Mouse (Mus musculus): ENCODE results near the gene Cd47.
A peak's percentile ranks its signal among the peaks of the same experiment; 100 is the strongest.

Cd47 gene

DNA sequence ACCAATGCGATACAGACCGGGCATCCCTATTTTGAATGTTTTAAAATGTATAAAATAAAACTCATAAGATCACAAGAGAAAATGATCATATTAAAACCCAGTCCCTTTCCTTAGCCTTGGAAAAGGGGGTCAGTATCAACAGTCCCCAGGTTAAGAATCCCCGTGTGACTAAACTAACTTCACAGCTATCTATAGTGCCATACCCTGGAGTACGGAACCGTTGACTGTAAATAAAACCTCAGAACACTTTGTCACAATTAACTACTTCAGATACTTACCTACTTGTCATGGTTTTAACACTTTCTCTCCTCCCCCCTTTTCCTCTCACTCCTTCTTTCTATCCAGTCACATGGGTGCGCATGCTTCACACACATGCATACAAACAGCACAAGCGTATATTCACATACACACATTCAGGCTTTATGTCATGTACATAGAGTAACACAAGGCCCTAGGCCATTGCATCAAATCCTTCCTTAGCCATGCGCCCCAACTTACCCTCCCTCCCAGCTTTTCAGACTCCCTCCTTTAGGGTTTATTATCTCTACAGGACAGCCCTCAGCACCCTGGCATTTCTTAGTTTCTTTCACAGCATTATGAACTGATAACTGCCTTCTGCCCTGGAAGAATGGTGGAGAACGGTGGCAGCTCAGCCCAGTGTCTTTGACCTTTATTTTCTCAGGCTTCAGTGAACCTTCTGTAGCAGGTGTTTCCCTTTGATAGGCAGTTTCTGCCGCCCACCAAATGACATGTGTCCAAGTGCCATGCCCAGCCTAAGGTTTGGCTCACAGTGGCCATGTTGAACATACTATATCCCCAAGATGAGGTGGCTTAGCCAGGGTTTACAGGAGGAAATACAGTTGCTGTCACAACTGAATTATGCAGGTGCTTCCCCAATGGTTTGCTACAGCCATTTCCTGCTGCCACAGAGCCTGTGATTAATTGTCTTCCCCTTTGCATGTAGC lies at the start of gene Cd47:
Gene Cd47, plus strand, starts transcription at position 937 of the 965 bp plus-strand sequence.
- DNase-seq, result peak in 1 of 2 experiments; percentile 26

DNA sequence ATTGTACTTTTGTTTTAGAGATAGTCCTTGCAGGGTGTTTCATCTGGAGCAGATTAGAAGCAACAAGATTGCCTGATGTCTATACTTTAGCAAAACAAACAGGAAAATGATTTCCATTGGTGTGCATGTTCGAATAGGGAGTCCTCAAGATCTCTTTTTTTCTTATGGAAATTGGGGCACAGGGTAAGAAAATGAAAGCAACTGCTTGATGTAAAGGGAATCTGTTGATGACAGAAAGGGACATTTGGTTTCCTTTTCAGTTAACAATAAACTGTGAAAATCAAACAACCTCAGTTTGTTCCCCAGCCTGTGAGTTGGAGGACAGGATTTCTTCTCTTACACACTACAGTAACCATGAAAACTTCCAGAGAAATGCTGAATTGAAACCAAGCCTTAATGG lies 47.4 kb upstream of the Cd47 start:
- no peak for DNase-seq

DNA sequence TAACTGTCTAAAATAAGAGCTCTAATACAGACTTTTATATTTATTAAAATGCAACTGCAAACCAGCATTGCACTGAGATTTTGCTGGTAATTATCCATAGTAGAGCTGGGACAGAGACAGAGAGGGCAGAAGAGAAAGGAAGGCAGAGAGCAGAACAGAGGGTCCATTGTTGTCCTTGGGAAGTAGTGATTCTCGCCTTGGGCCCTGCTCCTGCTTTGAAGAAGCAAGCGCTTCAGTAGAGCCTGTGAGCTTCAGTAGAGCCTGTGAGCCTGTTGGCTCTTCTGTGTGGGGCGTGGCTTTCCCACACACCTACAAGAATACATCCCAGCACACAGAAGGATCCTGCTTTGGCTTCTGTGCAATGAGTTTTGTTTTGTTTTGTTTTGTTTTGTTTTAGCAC lies 47.0 kb upstream of the Cd47 start:
- no peak for DNase-seq

DNA sequence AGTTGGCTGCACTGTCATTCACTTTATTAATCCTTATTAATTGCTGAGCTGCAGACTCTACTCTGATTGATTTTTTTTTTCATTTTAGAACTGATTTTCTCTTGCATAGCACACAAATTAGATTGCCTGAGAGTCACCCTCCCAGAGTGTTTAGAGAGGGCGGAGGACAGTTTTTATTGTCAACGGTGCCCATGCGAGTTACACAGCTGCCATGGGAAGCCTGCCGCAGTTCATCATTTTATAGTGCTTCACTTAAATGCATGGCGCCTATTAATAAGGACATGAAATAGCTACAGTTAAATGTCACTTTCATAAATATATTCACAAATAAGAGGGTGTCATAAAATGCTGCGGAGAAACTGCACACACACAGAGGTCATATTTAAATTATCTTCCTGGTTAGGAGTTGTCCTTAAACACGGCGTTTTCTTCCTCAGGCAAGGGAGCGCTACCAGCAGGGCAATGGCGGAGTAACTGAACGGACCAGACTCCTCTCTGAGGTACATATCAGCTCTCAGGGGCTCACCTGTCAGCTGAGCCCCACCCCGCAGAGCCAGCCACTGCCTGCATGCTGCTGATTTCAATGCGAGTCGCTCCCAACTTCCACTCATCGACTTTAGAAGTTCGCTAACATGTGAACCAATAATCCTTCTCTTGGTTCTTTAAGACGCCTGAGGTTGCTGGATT lies 39.7 kb upstream of the Cd47 start:
- no peak for DNase-seq

DNA sequence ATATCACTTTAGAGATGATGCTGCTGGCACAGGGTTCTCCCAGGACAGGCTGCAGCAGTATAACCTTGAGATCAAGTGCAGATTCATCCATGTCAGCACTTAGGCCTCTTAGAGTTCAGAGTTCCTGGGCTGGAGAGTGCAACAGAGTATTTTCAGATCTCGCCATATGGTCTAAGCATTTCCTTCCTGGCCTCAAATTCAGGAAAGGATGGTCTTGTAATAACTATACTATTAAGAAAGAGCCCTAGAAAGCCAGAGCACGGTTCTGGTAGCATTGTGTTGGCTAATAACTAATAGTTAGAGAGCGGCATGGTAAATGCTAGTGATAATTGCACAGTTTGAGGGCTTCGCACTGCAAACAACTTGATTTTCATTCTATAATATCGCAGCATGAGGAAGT lies 38.4 kb upstream of the Cd47 start:
- DNase-seq, result no peak

DNA sequence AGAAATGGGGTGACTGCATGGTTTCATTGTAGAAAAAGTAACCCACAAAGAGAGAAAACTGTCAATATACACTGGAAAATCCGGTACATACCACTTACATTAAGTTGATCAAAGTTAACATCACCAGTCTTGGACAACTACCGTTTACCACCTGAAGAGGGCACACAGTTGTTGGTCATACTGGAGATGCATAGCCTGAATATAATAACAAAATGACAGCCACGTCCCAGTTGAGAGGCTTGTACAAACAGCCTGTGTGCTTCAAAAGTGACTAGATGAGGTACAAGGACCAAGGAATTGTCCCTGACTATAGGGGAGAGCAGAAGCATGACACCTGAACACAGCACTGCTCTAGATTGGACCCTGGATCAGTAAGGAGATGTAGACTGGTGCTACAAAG lies 34.0 kb upstream of the Cd47 start:
- peak in 1 of 2 experiments; percentile 49 for DNase-seq

DNA sequence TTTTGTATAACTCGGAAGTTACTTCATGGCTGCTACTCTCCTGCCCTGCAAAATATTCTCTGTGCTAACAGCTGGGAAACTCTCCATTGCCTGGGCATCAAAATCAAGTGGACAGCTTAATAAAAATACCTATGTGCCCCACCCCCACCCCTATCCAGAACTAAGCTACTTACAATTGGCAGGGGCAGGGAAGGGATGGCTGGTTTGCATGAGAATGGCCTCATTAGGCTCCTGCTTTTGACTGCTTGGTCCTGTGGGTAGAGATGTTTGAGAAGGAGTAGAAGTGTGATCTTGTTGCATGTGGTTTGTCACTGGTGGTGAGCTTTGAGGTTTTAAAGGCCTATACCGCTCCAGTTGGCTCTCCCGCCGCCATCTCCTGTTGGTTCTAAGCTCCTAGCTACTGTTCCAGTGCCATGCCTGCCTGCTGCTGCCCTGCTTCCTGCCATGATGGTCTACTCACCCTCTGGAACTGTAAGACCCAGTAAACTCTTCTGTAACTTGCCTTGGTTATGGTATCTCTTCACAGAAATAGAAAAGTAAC lies 31.8 kb upstream of the Cd47 start:
- DNase-seq, result no peak

DNA sequence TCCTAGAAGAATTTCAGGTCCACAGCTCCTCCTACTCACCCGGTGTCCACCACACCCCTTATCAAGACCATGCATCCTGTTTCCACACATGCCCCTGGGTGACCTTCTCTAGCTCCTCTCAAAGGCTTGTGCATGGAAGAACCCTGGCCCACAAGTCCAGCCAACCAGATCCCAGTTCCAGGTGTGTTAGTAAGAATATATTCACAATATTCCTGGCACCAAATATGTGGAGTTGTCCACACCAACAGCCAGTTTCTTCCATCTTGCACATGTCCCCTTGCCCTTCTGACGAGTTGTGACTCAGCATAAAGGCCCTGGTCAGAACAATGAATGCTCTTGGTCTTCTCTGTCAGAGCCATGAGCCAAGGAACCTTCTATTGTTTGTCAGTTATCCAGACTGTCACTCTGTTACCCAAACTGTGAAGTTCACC lies 30.5 kb upstream of the Cd47 start:
- no peak for DNase-seq

DNA sequence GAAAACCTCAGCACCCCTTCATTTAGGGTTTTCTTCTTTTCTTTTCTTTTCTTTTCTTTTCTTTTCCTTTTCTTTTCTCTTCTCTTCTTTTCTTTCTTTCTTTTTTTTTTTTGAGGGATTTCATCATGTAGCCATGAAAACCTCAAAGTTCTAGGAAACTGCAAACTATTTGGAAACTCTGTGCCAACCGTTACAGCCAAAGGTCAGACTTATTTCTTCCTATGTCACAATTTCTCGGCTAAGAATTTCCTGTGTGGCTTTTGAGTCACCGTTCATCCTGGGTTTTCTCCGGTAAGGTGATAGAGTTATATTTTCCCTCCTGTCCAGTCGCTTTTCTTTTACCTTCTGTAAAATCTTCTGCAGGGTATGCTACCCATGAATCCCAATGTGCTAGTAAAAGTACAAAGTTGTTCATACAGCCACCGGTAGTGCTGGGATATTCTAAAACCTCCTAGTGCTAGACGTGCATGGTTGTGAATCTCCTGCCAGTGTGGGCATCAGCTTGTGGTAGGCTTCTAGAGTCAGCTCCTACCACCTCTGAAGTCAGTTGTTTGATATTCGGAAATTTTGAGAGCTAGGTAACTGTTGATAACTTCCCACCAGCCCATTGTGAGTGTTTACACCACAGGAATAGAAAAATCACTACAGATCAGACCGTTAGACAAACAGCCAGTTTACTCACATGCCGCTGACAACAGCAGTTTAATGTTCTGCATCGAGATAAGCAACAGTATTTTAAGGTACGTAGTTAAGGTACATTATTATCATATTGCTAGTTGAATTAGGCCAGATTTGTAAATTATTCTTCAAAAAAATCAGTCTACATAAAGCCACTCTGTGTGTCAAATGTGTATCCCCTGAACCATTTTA lies 29.8 kb upstream of the Cd47 start:
- no peak for DNase-seq

DNA sequence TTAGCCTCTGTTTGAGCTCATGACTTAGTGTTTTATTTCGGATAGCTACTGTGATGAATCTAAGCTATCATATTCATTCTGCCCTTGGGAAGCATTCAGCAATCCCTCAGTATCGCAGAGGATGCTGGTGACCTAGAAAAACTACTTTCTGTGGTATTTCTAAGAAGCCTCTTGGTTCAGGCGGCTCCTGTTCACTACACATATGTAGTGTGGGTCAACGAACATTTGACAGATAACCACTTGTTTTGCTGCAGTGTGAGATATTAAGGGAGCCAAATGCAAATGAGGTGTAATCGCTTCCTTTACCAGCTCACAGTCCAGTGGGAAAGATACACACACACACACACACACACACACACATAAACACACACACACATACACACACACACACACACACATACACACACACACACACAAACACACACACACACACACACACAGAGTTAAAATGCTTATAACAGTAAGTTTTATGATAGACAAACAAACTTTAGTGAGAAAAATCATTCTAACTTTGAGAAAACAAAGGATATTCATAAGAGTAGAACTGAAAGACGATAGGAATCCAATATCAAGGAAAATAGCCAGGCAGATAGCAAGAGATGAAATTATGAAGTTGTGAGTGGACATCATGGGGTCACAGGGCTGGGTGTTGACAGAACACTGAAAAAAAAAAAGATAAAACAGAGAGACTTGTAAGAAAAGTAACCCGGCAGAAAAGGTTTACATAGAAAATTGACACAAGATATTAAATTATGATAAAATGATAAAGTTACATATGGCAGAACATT lies 28.5 kb upstream of the Cd47 start:
- no peak for DNase-seq

DNA sequence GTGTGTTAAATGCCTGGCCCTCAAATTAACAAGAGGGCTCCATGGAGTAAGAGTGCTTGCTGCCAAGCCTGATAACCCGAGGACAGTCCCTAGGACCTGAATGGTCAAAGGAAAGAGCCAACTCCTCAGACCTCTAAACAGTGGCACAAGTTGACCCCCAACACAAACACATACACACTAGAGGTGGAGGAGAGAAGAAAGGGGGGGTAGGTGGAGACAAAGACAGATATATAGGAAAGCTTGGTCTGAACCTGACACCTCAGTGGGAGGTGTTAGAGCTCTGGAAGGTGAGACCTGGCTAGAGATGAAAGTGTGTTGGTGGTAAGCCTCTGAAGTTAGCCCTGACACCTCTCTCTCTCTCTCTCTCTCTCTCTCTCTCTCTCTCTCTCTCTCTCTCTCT lies 27.8 kb upstream of the Cd47 start:
- no peak for DNase-seq

DNA sequence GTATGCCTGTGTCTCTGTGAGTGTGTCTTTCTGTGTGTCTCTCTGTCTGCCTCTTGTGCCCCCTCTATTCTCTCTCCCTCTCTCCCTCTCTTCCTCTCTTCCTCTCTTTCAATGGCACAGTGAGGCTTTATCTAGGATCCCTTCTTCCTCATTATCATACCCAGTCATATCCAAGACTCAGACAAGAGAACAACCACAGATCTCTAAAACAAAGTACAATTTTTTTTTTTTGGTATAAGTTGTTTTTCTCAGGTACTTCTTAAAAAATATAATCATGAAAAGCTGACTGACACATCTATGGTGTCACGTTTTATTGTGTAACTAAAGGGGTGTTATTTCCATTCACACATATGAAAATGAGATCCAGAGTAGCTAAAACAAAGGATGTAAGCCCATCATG lies 27.3 kb upstream of the Cd47 start:
- DNase-seq, result no peak

DNA sequence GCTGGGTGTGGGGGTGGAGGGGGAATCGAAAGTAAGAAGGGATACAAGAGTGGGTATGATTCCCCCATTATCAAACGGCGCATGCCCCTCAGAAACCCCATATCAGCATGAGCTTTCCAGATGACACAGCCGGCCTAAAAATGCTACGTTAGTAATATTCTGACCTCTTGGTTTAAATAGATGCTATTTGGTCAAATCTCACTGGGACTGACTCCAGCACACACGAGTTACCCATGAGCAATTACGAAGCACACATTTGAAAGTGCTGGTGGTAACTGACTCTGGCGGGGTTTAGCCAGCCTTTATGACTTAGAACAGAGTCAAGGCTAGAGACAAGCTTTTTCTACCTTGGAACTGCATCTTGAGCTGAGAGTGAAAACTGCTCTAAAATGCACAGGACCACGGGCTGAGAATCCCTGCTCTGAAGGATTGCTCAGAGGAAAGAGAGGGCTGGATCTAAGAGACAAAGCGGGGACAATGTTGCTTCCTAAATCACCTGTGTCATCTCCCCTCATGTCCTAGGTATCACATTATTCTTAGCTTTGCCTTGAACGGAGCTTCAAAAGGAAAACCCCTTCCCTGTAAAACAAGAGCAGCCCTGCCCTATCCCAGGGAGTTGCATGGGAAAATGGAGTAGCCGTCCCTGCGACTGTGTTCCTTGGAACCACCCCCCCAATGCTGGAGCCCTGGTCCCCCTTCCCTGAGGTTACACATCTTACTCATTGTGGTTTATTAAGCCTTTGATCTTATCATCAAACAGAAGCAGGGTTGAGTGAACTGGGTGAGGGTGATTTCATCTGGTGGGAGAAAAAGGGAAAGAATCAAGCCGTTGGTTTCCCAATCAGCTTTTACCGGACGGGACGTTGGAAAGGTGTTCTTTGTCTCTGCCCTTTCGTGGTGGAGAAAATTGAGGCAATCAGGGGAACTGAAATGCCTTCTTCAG lies 26.0 kb upstream of the Cd47 start:
- DNase-seq, result no peak

DNA sequence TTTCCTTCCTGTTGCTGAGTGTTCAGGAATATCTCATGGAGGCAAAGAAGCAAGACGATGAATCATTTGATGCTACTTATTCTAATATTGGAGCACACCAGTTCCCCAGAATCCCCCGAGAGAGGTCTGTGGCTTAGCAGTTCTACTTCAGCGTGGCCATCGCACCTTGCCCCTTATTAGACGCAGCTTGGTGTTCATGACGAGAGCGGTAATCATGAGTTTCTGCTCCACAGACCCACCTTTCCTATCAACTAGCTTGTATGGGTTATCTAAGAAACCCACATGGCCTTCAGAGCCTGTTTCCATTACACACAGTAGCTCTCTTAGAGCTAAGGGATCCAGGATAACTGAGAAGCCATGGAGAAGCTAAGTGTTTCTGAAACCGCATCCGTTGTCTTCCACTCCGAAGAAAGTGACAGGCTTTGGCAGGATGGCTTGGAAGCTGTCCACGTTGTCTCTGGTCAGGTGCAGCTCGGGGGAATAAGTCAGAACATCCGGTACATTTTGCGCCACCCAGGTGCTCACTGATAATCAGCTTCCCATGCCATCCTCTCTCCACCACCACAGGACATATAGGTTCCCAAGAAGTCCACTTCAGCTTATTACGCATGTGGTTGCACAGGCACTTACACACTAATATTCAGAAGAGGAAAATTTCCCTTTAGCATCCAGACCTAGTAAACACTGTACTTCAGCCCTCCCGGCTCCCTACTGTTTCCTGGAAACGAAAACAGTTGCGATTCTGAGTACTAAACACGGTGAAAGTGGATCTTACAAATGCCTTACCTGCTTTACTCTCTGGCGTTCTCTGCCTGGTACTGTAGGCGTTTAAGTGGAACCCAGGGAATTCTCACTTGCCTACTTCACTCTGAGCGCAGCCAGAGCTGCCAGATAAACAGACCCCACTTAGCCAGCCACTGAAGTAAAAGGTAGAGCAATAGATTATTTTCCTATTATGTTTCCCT lies 25.0 kb upstream of the Cd47 start:
- DNase-seq, result no peak

DNA sequence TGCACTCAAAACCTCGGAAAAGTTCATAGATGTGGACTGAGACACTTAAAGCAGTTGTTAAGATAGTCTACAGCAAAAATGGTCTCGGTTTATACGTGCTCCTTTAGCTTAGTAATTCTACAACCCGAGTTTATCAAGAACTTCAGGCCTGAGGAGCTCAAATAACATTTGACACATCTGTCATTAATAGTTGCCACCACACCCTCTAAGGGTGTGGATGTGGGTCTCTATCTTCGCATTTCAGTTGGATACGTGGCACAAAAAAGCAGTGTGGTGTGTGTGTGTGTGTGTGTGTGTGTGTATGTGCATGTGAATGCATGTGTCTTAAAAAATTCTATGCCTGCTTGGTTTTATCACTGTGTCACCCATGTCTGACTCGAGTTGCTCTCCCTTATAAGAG lies 23.4 kb upstream of the Cd47 start:
- DNase-seq, result no peak

DNA sequence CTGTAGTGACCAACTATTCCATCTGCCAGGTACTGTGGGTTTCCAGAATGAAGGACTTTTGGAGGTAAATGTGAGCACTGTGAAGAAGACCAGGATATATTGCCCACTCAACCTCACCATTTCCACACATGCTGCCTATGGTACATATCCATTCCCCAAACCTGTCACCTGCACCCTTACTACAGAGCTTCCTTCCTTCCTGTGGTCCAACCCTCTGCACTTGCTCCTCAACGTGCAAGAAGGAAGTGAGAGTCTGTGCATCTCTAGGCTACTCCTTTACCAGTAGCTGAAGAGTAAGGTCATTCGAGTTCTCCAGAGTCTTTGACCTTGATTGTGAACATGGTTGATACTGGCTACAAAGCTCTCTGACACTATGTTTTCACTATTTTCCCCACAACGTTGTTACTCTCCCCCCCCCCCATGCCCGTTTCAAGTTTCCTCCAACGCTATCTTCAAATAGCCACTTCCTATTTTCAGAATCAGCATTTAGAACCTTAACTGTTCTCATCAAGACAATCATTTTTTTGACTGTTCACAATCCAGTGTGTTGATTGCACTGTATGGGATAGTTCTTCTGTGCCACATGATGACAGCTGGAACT lies 18.7 kb upstream of the Cd47 start:
- peak in 1 of 2 experiments; percentile 30 for DNase-seq

DNA sequence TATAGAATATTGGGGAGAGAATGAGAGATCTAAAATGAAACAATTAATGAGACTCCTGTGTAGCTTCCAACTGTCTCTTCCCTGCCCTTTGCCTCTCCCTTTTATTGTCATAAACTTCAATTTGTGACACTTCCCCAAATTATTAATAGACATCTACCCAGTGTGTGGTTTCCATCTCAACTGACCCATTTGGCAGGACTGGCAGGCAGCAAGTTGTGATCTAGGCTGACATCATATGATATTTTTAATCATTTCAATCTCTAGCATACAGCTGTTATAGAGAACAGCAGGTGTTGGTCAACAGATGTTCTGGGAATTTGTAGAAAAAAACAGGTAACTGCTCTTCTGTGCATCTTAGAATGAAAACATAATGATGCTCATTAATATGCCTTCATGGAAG lies 17.0 kb upstream of the Cd47 start:
- no peak for DNase-seq

DNA sequence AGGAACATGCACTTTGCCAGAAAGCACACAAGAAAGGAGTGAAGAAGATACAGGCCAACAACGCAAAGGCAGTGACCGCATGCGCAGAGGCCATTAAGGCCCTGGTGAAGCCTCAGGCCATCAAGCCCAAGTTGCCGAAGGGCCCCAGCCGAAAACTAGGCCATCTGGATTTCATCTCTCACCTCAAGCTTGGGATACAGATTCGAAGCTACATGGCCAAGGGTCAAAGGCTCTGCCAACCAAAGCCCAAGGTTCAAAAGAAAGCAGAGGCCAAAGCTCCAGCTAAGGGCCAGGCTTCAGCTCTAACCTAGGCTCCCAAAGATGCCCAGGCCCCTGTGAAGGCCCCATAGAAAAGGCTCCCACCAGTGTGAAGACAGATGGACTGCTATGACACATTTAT lies 14.2 kb upstream of the Cd47 start:
- DNase-seq, result no peak

DNA sequence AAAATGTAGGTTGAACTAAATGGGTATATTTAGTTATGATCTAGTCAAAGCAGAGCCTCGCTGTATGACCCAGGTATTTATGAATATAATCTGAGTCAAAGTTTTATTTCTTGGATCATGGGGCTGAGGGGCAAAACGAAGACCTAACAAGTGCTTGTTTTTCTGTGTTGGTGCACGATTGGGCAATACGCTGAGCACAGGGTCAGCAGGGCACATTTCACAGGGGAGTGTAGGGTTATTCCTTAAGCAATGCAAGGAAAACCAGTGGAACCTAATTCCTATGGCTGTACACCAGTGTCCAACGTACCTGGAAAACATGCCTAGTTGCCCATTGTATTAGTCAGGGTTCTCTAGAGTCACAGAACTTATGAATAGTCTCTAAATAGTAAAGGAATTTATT lies 12.6 kb upstream of the Cd47 start:
- no peak for DNase-seq
